Mouse (Mus musculus) kidney, adult 8-10 months (tissue): ENCODE data around the gene Rnaseh2b.

Experiments used
- DNase-seq, 2 experiments: peaks; one replicate each; pipeline ENCODE4 v3.0.0; 2022

Gene Rnaseh2b

GRCm38 (mm10) chr14:62292488-62293339, at the start of gene Rnaseh2b, which contains the start of gene Dleu7:
Rnaseh2b (plus strand) TSS chr14:62292589.
Dleu7 (minus strand) TSS chr14:62293047.
- DNase-seq = peak; percentile 45 to 70

GRCm38 (mm10) chr14:62243530-62243929, 48.9 kb upstream of the Rnaseh2b start:
- no peak for DNase-seq

- DNase-seq = no peak
These were observed 46.8 kb upstream of the Rnaseh2b start for GRCm38 (mm10) chr14:62245557-62245956.

- no peak for DNase-seq
These were observed 44.0 kb upstream of the Rnaseh2b start for GRCm38 (mm10) chr14:62248345-62248744.

GRCm38 (mm10) chr14:62248796-62249195, 43.6 kb upstream of the Rnaseh2b start:
- DNase-seq = no peak

GRCm38 (mm10) chr14:62249251-62249650, 43.1 kb upstream of the Rnaseh2b start:
- no peak for DNase-seq

- DNase-seq = no peak
These were observed 42.3 kb upstream of the Rnaseh2b start for GRCm38 (mm10) chr14:62250046-62250445.

GRCm38 (mm10) chr14:62251999-62252398, 40.4 kb upstream of the Rnaseh2b start:
- peak; percentile 36 to 40 for DNase-seq

- no peak for DNase-seq
These were observed 38.0 kb upstream of the Rnaseh2b start for GRCm38 (mm10) chr14:62254371-62254770.

- no peak for DNase-seq
These were observed 36.3 kb upstream of the Rnaseh2b start for GRCm38 (mm10) chr14:62256066-62256465.

GRCm38 (mm10) chr14:62258125-62258524, 34.3 kb upstream of the Rnaseh2b start:
- no peak for DNase-seq

- no peak for DNase-seq
These were observed 33.3 kb upstream of the Rnaseh2b start for GRCm38 (mm10) chr14:62258978-62259536.

GRCm38 (mm10) chr14:62270698-62271396, 21.5 kb upstream of the Rnaseh2b start:
- no peak for DNase-seq

- no peak for DNase-seq
These were observed 18.8 kb upstream of the Rnaseh2b start for GRCm38 (mm10) chr14:62273604-62274003.

- DNase-seq = no peak
These were observed 9.4 kb upstream of the Rnaseh2b start for GRCm38 (mm10) chr14:62282974-62283373.

GRCm38 (mm10) chr14:62288731-62289130, 3.7 kb upstream of the Rnaseh2b start:
- peak in 1 of 2 experiments; percentile 19 for DNase-seq

- peak; percentile 54 to 62 for DNase-seq
These were observed 892 bp upstream of the Rnaseh2b start for GRCm38 (mm10) chr14:62291406-62291987.

GRCm38 (mm10) chr14:62292166-62292487, 262 bp upstream of the Rnaseh2b start:
- no peak for DNase-seq

- DNase-seq = no peak
These were observed 6.4 kb downstream of the Rnaseh2b start for GRCm38 (mm10) chr14:62298808-62299207.

GRCm38 (mm10) chr14:62300031-62300430, 7.6 kb downstream of the Rnaseh2b start:
- peak; percentile 41 to 48 for DNase-seq

- DNase-seq = no peak
These were observed 15.2 kb downstream of the Rnaseh2b start for GRCm38 (mm10) chr14:62307555-62307954.

GRCm38 (mm10) chr14:62309026-62309425, 16.6 kb downstream of the Rnaseh2b start:
- DNase-seq = no peak

GRCm38 (mm10) chr14:62311672-62312071, 19.3 kb downstream of the Rnaseh2b start:
- DNase-seq = no peak
